Mouse (Mus musculus): ENCODE measurements at regions not wholly inside any gene's neighbourhood (a gene's known extent, or its start where the extent isn't known, plus 50 kb on each side); places are given as distances from the start of the nearest gene placed in this dataset.

DNA sequence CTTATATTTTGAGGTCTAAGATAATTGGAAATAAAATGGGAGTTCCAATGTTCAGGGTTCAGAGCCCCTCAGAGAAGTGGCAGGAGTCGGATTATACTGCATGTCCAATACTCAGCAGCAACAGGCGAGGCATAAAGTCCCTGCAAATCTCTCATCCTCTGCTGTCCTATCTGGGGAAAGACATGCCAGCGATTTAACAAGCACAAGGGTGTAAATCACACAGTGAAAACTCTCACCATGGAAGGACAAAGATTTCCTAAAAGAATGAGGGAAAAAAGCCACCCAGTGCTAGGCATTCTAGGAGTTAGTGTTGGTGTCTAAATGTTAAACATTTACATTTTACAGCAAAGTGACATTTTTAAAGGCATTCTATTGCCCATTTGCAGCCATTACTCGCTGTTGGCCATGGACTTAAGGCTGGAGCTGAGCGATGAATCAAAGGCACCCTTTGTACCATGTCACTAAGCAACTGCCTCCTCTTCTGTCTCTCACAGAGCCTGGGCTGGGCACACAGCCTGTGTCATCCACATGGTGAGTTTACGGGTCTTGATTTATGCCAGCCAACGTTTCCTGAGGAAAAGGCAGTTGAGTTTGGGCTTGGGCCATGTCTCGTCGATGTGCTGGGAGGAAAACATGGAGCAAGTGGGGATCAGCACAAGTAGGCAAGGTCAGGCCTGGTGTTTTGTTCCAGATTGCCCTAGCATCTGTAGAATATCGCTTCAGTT is 265.9 kb upstream of the Ncam1 start:
- WGBS, result 61% methylated on average over 10 of the region's 10 CpGs
- peak; percentile 95 for ATAC-seq (ENCODE audit: low FRiP score, low read depth)
- H3K9me3 ChIP-seq, result no peaks in the 10 kb centered on the region
- H3K36me3 ChIP-seq, result no peaks in the 10 kb centered on the region
- no peaks in the 10 kb centered on the region for H3K27me3 ChIP-seq
- no peak overlapping the region for H3K4me3 ChIP-seq
- H3K9ac ChIP-seq, result no peak overlapping the region
- no peaks in the 10 kb centered on the region for H3K4me1 ChIP-seq (replicated peaks)
- H3K4me2 ChIP-seq, result no peak overlapping the region
- peak overlapping the region; percentile 38; the same call in 1 of the 2 replicates for H3K27ac ChIP-seq (replicated peaks)

DNA sequence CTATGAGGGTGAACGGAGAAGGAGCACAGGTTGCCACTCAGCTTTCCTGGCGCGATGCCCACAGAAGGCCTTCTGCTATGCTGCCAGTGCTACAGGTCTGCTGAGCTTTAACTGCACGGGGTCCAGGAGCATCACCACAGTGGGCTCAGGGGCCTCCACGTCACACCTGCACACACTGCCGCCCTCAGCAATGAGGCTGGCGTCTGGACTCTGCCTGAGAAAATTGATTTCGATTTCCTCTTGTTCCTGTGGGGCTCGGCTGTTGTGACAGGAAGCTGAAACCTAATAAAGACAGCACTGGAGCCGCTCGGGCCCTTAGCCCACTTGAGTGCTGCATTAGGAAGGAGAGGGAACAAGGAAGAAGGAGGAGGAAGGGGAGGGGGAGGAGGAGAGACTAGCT is 239.5 kb upstream of the Ncam1 start:
- peak; percentile 63; the same call in 1 of the 2 replicates for ATAC-seq (ENCODE audit: low FRiP score, low read depth)
- Histone ChIP-seq H3K4me3 (no peak overlapping the region), H3K9ac (no peak overlapping the region), H3K4me2 (no peak overlapping the region), H3K9me3 (no peaks in the 10 kb centered on the region), H3K27me3 (no peaks in the 10 kb centered on the region), H3K36me3 (no peaks in the 10 kb centered on the region), H3K27ac (replicated peaks) (0 out of 2 replicates have a peak overlapping the region, but pooled peaks have one; percentile 8), H3K4me1 (replicated peaks) (peaks cover 4% of the 10 kb centered on the region)
- WGBS, result 49% methylated on average over 11 of the region's 11 CpGs

DNA sequence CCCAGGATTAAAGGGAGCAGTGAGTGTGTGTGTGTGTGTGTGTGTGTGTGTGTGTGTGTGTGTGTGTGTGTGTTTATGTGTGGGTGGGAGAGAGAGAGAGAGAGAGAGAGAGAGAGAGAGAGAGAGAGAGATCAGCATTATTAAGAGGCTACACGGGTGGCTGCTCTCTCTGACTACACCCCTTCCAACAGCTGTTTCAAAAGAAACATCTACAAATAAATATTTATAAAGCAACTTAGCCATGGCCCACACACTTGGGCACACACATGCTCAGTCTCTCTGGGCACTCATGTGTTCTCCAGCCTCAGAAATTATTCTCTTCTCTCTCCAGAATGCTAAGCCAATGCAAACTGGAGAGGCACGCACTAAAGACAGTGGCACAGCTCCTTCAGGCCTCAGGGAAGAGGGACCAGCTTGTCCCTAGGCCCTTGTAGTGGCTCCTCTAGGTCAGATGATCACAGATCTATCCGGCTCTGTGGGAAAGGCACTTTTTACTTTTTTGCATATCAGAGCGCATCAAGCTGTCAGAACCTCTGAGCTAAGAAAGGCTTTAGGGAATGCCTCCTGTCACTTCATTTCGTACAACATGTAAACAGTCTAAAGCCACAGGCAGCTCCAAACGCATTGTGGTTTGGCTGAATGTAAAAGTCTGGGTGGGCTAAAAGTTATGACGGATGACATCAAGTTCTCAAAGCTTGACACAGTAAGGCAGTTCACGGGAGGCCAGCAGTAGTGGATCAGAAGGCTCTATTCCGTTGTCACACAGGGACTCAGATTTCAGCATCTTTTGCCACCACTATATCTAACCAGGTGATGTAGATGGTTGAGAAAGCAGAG is 233.8 kb upstream of the Ncam1 start:
- Histone ChIP-seq H3K4me1 (replicated peaks) (peaks cover 9% of the 10 kb centered on the region), H3K27me3 (no peaks in the 10 kb centered on the region), H3K4me2 (no peak overlapping the region), H3K27ac (replicated peaks) (no peak overlapping the region), H3K4me3 (no peak overlapping the region), H3K9ac (no peak overlapping the region), H3K9me3 (no peaks in the 10 kb centered on the region), H3K36me3 (no peaks in the 10 kb centered on the region)
- ATAC-seq (ENCODE audit: low FRiP score, low read depth), result no peak
- 49% methylated on average over 9 of the region's 9 CpGs for WGBS

DNA sequence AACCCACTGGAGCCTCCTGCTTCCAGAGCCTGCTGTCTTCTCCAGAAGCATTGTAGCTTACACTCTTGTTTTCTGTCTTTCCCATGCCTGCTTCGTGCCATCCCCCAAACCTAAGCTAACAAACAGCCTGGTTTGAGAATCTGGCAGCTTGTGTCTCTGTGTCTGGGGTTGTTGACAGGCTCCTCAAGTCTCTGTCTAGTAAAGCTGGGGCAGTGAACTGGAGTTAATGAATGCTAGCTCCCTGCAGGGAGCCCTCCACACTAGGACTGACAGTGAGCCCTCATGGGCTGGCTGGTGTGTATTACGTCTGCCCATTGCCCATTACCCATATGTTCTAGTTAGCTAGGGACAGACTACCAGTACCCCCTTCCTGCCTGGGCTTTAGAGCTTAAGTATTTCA is 232.6 kb upstream of the Ncam1 start:
- H3K4me2 ChIP-seq, result no peak overlapping the region
- no peaks in the 10 kb centered on the region for H3K27me3 ChIP-seq
- H3K27ac ChIP-seq (replicated peaks), result no peak overlapping the region
- H3K9ac ChIP-seq, result no peak overlapping the region
- no peaks in the 10 kb centered on the region for H3K9me3 ChIP-seq
- H3K4me1 ChIP-seq (replicated peaks), result peaks cover 9% of the 10 kb centered on the region
- no peak overlapping the region for H3K4me3 ChIP-seq
- no peaks in the 10 kb centered on the region for H3K36me3 ChIP-seq
- WGBS, result 29% methylated on average over 2 of the region's 2 CpGs
- ATAC-seq (ENCODE audit: low FRiP score, low read depth), result no peak

DNA sequence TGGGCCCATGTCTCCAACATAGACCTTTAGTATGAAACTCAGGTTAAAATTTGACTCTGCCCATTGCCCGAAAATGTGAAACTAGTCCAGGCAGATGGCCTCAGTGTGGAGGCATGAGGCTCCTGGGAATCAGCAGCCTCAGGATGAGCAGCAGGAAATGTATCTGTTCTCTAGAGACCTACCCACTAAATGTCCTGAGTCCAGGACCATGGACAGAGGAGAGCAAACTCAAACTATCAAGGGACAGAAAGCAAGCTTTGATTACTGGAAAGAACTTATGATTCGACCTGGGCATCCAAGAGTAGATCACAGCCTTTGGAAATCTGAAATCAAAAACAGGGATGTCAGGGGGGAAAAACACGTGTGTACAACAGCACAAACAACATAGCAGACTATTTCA is 230.3 kb upstream of the Ncam1 start:
- H3K9ac ChIP-seq, result no peak overlapping the region
- no peaks in the 10 kb centered on the region for H3K9me3 ChIP-seq
- H3K27ac ChIP-seq (replicated peaks), result no peak overlapping the region
- H3K4me2 ChIP-seq, result no peak overlapping the region
- no peaks in the 10 kb centered on the region for H3K27me3 ChIP-seq
- H3K36me3 ChIP-seq, result no peaks in the 10 kb centered on the region
- no peak for ATAC-seq (ENCODE audit: low FRiP score, low read depth)
- WGBS, result 63% methylated on average over 3 of the region's 3 CpGs
- no peak overlapping the region for H3K4me3 ChIP-seq
- H3K4me1 ChIP-seq (replicated peaks), result peaks cover 9% of the 10 kb centered on the region

DNA sequence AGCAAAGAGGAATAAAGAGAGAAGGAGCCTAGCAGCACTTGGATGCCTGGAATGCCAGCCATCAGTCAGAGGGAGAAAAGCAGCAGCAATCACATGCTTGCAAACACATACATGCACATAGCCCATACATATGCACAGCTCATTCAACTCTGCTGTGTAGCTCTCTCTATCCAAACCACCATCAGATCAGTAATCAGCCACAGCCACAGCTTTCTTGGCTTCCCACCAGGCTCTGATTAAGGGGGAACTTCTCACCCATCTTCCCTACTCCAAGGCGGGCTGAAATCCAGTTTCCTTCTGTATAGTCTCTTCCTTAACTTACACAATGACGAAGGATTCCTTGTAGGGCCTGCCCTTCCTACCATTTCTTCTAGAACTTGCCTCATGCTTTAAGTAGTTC is 229.8 kb upstream of the Ncam1 start:
- Histone ChIP-seq H3K9ac (no peak overlapping the region), H3K4me1 (replicated peaks) (peaks cover 9% of the 10 kb centered on the region), H3K27ac (replicated peaks) (no peak overlapping the region), H3K4me2 (no peak overlapping the region), H3K9me3 (no peaks in the 10 kb centered on the region), H3K4me3 (no peak overlapping the region), H3K36me3 (no peaks in the 10 kb centered on the region), H3K27me3 (no peaks in the 10 kb centered on the region)
- ATAC-seq (ENCODE audit: low FRiP score, low read depth), result no peak
- 96% methylated on average over 2 of the region's 2 CpGs for WGBS

DNA sequence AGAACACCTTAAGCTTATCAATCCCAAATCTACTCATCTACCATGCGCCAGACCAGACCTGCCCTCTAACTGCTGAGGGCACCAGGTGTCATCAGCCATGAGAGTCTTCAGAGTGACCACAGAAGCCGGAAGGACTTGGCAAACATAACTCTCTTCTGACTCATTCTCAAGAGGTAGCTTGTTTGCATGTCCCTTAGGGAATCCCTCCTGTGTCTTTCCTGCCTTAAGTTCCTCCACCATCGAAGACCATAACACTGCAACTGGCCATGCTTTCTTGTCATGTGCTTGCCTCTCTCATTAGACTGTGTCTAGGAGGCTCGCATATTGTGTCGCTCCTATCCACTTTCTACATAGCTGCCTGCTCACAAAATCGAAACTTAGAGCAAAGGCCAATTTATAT is 226.1 kb upstream of the Ncam1 start:
- Histone ChIP-seq H3K36me3 (no peaks in the 10 kb centered on the region), H3K9me3 (no peaks in the 10 kb centered on the region), H3K4me2 (no peak overlapping the region), H3K9ac (no peak overlapping the region), H3K4me1 (replicated peaks) (no peaks in the 10 kb centered on the region), H3K27me3 (no peaks in the 10 kb centered on the region), H3K27ac (replicated peaks) (no peak overlapping the region), H3K4me3 (no peak overlapping the region)
- 92% methylated on average over 6 of the region's 6 CpGs for WGBS
- ATAC-seq (ENCODE audit: low FRiP score, low read depth), result no peak

DNA sequence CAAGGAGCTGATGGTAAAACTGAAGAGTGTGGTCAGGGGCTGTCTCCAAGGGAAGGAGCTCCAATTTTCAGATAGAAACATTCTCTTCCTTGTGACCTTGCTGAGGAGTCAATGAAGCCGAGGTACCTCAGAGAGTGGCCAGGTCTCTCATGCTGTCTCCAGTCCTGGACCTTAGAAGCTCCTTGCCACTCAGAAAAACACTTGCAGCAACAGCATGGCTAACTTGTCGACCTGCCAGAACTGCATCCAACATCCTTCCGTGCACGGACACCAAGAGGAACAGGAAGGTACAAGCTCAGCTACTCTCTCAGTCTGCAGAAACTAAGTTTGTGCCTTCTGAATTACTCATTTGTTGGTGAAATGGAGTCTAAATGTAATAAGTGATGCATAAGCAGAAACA is 214.9 kb upstream of the Ncam1 start:
- Histone ChIP-seq H3K36me3 (no peaks in the 10 kb centered on the region), H3K27me3 (no peaks in the 10 kb centered on the region), H3K4me3 (no peak overlapping the region), H3K4me1 (replicated peaks) (no peaks in the 10 kb centered on the region), H3K9me3 (no peaks in the 10 kb centered on the region), H3K4me2 (no peak overlapping the region), H3K9ac (no peak overlapping the region), H3K27ac (replicated peaks) (no peak overlapping the region)
- no peak for ATAC-seq (ENCODE audit: low FRiP score, low read depth)
- 82% methylated on average over 4 of the region's 4 CpGs for WGBS

DNA sequence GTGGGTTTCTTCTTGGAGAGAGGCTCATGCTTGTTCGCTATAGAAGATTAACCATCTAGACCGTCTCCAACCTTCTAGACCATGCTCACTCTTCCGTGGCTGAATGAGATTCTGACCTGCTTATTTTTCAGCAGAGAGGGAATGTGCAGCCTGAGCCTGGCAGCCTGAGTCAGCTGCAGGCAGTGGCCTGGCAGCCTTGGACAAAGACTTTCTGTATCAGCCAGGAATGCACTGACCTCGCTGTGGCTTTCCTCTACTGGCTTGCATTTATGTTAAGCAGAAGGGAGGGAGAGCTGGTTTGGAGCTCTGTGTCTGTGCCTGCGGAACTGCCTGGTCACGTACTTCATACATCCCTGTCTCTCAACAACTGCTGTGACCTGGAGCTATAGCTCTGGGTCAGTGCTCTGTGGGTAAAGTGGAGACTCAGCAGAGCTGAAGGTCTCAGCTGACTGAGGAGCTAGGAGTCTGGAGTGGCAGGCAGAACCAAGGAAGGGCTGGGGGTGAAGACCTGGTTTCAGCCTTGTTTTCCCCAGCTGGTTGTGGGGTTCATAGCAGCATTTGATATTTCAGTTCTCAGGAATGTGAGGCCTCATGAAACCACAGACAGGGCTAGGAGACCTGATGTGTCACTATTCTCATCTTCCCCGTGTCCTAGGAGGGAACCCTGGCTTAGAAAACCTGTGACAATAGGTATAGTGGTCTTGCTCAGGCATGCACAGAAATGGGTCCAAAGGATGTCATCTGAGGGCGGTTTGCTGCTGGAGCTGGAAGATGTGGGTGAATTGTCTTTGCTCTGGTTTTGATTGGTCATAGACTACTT is 207.2 kb upstream of the Ncam1 start:
- no peak overlapping the region for H3K9ac ChIP-seq
- peak; percentile 76; the same call in 1 of the 2 replicates for ATAC-seq (ENCODE audit: low FRiP score, low read depth)
- H3K9me3 ChIP-seq, result no peaks in the 10 kb centered on the region
- no peaks in the 10 kb centered on the region for H3K36me3 ChIP-seq
- H3K4me3 ChIP-seq, result no peak overlapping the region
- H3K4me1 ChIP-seq (replicated peaks), result peaks cover 13% of the 10 kb centered on the region
- no peaks in the 10 kb centered on the region for H3K27me3 ChIP-seq
- peak overlapping the region; percentile 60 for H3K27ac ChIP-seq (replicated peaks)
- H3K4me2 ChIP-seq, result no peak overlapping the region
- 38% methylated on average over 8 of the region's 8 CpGs for WGBS

DNA sequence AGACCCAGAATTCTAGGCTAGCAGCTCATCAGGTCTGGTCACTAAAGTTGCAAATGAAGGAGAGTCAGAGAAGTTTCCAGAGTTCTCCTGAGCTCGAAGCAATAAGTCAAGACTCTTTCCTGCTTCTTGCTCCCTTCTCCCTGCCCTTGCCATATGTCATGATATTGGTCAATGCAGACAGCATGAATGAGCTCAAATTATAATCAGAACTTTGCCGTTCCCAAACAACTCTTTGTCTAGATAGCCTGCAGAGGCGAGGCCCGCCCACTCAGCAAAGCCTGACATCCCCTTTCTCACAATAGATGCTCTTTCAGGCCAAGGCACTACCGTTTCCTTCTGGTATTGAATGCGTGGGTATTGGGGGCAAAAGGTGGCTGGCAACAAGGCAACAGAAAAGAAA is 204.0 kb upstream of the Ncam1 start:
- H3K4me3 ChIP-seq, result no peak overlapping the region
- no peak overlapping the region for H3K4me2 ChIP-seq
- no peak overlapping the region for H3K9ac ChIP-seq
- H3K4me1 ChIP-seq (replicated peaks), result peaks cover 18% of the 10 kb centered on the region
- H3K27ac ChIP-seq (replicated peaks), result no peak overlapping the region
- WGBS, result 57% methylated on average over 6 of the region's 6 CpGs
- H3K9me3 ChIP-seq, result no peaks in the 10 kb centered on the region
- no peak for ATAC-seq (ENCODE audit: low FRiP score, low read depth)
- no peaks in the 10 kb centered on the region for H3K27me3 ChIP-seq
- H3K36me3 ChIP-seq, result no peaks in the 10 kb centered on the region

DNA sequence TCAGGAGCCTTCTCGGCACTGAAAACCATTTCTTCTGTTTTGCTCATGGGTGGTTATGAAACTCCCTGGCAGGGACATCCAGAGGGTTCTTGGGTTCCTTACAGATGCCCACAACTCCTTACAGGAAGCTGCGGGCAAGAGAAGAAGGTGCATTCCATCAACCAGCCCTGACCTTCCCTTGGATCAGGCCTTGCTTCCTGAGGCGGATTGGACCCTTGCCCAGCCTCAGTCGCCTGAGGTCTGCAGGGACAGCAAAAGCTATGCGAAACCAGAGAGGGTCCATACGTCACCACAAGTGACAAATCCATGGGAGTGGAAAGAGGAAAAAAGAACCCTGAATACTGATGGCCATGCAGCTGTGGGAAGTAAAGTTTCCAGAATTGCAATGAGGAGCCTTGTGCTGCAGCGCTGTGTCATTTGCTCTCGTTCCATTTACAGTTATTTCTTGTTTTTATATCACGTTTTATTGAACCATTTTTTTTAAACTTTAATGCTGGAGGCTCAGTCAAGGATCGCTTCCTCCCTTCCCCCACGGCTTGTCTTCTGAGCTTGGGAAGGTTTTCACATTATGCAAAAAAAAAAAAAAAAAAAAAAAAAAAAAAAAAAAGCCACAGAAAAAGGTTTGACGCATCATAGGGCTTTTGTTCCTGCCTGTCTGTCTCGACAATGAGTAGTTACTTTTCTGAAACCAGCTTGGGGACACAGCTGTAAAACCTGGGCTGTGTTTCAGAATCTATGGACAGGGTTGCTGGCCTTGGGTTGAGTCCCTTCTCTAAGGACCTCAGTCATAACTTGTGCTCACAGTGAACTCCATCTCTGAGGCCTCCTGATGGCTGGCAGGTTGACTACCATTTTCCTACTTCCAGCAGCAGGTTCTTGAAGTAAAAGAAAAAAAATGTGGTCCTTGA is 202.0 kb upstream of the Ncam1 start:
- Histone ChIP-seq H3K9me3 (no peaks in the 10 kb centered on the region), H3K27me3 (no peaks in the 10 kb centered on the region), H3K9ac (no peak overlapping the region), H3K27ac (replicated peaks) (0 out of 2 replicates have a peak overlapping the region, but pooled peaks have one; percentile 25), H3K4me1 (replicated peaks) (peaks cover 10% of the 10 kb centered on the region), H3K36me3 (no peaks in the 10 kb centered on the region), H3K4me2 (no peak overlapping the region), H3K4me3 (no peak overlapping the region)
- WGBS, result 47% methylated on average over 13 of the region's 13 CpGs
- ATAC-seq (ENCODE audit: low FRiP score, low read depth), result peak; percentile 34; the same call in 1 of the 2 replicates
